Mouse (Mus musculus) kidney, adult 18-20 months (tissue): ENCODE measurements at regions not wholly inside any gene's neighbourhood (a gene's known extent, or its start where the extent isn't known, plus 50 kb on each side); places are given as distances from the start of the nearest gene placed in this dataset.

Experiments
- DNase-seq: peaks from one replicate; pipeline ENCODE4 v3.0.0; 2021

GRCm38 (mm10) chr6:100923070-100923469 is 89.6 kb downstream of the Ppp4r2 start:
- no peak for DNase-seq

- DNase-seq = no peak
Observed at GRCm38 (mm10) chr6:100923686-100924085, 90.3 kb downstream of the Ppp4r2 start.

DNA sequence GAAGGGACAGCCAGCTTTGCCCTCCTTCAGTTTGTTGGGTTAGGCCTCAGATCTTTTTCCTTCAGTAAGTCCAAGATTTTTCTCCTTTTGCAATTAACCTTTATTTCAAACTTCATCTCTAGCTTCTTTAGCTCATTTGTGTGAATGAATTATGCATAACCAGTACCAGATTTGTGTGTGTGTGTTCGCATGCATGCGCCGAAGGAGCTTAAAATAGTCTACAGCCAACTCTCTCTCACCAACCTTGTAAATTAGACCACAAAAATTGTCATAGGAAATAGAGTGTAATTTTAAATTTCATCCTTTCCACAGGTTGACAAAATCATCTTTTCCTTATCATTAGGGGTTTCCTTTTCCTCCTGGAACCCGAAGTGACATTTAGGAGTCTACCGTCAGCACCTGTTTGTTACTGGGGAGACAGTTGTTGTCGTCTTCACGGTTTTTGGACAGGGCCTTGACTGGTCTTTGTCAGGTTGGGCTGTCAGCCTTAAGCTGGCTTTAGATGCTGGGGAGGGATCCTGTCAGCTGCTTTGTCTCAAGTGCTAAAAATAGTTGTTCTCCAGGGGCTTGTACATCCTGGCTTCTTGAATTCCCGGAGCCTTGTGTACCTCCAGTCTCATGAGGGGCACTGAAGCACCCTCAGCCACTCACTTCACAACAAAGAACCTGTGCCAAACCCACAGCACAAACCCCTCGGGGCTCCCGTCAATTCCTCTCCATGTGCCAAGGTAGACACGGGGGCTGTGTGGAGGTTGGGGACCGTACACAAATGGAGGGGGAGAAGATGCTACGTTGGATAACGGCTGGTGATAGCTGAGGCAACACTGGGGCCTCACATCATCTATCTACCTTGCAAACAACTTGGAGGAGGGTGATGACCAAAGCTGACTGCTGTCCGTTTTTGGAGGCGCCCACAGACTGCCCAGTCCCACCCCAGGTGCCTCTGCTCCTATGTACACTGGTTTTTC is 95.7 kb downstream of the Ppp4r2 start:
- no peak for DNase-seq

DNA sequence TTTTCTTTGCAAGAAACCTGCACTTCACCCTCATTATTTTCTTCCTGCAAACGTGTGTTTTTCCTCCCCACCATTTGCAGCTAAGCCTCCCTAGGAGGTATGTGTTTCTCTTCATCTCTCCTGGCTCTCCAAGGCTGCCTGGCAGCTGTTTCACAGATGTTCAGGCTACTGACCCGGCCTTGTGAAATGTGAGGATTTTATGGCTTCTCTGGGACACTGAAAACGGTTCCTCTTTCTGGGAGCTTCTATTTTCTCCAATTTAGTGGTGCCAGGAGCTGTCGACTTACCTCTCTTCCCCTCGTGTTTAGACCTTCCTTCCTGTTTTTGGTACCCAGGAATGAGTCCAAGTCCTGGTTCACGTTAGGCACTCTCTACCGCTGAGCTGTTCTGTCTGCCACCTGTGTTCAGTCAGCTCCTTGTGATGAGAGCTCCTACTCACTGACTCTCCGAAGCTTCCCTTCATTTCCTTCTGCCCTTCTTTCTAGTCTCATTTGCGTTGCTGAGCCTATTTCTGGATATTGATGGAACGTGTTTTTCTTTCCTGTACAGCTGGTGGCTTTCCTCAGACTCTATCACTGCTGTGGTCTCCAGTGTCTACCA is 96.4 kb downstream of the Ppp4r2 start:
- no peak for DNase-seq

GRCm38 (mm10) chr6:100930706-100931105 is 97.3 kb downstream of the Ppp4r2 start:
- DNase-seq = peak; percentile 6

- DNase-seq = no peak
Observed at GRCm38 (mm10) chr6:100934424-100934823, 101.0 kb downstream of the Ppp4r2 start.

DNA sequence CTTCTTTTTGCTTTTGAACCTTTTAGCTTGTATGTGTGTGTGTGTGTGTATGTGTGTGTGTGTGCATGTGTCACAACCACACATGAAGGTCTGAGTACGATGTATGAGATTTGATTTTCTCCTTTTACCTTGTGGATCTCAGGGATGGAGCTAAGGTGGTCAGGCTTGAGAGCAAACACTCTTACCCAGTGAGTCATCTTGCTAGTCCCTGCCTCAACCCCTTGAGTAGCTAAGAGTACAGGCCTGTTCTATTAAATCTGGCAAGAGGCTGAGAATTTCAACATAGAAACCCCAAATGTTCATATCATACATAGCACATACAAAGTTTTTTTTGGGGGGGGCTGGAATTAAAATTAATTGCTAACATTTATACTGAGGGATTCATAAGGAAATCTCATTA is 104.4 kb downstream of the Ppp4r2 start:
- DNase-seq = no peak

DNA sequence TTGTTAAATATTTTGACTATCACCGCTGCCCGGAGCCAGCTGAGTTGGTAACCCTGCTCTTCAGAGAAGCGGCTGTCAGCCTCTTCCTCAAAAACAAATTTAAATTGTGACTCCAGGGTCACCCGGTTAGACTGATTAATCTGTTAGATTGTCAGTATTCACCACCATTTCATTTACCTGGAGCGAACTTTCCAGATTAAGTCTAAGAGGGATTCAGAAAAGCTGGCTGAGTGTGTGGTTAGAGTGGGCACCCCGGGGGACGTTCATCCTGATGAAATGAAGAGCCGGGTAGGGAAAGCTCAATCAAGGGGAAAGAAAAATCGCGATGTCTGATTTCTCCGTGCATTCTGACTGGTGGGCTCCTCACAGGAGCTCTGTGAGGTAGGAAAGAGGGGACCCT is 105.0 kb downstream of the Ppp4r2 start:
- no peak for DNase-seq

- peak; percentile 68 for DNase-seq
Observed at GRCm38 (mm10) chr6:100939042-100939441, 105.6 kb downstream of the Ppp4r2 start.

GRCm38 (mm10) chr6:100939766-100940165 is 106.3 kb downstream of the Ppp4r2 start:
- no peak for DNase-seq

DNA sequence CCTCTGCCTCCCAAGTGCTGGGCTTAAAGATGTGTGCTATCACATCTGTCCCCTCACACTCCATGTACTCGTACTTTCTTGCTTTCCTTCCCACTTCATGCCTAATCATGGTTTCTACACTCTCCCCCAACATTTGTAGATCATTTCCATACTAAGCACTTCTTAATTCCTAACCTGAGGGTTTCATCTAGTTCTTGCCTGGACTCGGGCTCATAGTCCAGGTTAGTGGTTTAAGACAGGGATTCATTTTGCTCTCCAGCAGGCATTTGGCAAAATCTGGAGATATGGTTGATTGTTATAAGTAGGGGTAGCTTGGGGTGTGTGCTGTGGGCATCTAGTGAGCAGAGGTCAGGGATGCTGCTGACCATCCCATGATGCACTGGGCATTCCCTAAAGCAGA is 108.3 kb downstream of the Ppp4r2 start:
- no peak for DNase-seq

DNA sequence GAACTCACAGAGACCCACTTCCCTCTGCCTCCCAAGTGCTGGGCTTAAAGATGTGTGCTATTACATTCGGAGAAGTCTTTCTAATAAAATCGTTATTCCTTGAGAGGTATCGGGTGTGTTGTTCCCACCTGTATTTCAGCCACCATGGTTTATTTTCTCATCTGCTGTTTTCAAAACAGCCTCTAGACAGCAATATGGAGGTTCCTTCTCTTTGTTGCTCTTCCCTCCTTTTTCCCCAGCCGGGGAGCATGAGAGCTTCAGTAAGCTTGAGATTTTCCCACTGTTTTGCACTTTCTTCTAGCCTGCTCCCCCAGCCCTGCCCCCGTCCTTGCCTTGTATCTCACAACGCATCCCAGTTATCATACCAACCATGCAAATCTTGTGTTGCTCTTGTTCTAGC is 109.5 kb downstream of the Ppp4r2 start:
- no peak for DNase-seq

GRCm38 (mm10) chr6:100945796-100946195 is 112.4 kb downstream of the Ppp4r2 start:
- no peak for DNase-seq

DNA sequence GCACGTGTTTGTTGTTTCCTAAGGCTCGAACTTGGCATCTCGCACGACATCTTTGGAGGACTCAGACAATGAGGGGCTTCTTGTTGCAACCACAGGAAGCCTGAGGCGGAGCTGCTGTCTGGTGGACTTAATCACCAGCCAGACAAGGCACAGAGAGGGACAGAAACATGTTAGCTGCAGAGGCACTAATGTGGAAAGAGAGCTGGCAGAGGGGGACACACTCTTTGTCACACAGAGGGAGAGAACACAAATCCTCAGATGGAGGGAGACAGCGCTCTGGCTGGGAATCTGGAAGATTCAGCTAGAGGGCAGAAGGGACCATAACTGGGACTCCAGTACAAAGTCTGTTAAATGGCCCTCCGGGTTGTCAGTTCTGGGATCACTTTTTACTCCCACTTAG is 114.9 kb downstream of the Ppp4r2 start:
- DNase-seq = no peak

DNA sequence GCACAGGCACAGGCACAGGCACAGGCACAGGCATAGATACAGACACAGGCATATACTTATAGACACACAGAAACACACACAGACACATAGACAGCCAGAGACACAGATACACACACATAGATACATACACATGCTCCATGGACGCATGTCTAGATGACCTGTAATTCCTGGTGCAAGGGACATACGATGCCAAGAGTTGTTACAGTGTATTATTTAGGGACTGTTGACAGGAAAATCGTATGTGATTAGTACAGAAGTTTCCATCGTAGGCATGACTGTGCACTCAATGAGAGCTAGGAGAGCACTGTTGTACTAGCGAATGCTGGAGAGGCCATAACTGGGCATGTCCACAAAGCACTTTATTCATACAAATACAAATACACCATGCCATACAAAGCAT is 118.2 kb downstream of the Ppp4r2 start:
- DNase-seq = no peak

GRCm38 (mm10) chr6:100952470-100952869 is 119.0 kb downstream of the Ppp4r2 start:
- no peak for DNase-seq

DNA sequence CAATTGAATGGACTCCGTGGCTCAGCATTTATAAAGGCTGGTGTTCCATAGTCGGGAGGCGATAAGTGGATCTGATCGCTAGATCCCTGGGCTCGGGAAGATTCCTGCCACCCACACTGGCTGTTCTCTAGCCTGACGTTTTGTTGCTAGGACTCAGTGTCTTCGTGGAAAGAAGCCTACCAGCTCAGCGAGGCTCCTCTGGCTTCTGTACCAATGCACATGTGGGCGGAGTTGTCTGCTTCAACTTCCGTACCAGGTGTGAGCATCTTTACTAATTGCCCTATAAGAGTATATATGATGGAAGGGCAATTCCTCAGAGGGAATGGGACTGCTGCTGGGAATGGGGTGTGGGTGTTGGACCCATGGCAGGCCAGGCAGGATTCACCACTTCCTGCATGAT is 121.1 kb downstream of the Ppp4r2 start:
- no peak for DNase-seq

GRCm38 (mm10) chr6:100966481-100966880 is 133.1 kb downstream of the Ppp4r2 start:
- DNase-seq = no peak

DNA sequence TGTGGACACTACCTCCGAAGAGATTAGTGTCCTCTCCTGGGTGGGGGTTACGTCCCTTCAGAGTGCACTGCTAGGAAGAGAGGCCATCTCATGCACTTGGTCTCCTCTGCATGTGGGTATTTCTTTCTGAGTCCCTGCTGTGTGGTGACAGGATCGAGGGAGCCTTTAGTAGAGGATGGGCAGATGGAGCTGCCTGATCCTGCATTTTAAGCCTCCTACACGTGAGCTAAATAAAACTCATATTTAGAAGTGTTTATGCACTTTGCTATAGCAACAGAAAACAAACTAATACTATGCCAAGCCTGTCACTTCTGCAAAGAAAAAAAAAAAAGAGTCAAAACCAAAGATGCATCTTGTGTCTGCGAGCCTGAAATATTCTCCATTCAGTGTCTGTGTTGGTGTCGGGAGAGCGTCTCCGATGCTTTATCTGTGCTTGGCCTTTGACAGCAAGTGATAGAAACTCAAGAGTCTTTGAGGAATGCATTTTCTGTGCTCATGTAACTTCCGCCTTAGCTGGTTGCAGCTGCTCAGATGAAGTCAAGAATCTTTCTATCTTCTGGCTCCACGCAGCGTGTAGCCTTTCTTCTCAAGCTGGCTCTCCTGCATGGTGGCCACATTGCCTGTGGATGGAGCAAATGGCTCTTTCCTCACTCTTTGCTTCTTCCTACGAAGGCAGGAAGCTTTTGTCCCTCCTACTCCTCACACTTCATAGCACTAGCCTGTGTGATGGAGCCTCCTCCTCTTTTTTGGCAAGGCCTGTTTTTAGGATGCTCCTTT is 134.8 kb downstream of the Ppp4r2 start:
- DNase-seq = no peak

- peak; percentile 6 for DNase-seq
Observed at GRCm38 (mm10) chr6:100968960-100969359, 135.5 kb downstream of the Ppp4r2 start.

GRCm38 (mm10) chr6:100970810-100971447 is 137.5 kb downstream of the Ppp4r2 start:
- DNase-seq = no peak

GRCm38 (mm10) chr6:100971462-100971955 is 138.1 kb downstream of the Ppp4r2 start:
- no peak for DNase-seq
